Mouse (Mus musculus) intestine, embryonic 14.5 days (tissue): Measurements from ENCODE around the gene Rin3. TPM values are rescaled to one million over a fixed set of nuclear protein-coding genes. Genes with fewer than 3 reads are reported as not detected.

ENCODE experiments used
- ATAC-seq: fragments of 200-750 bp; cut with Nextera tagmentation; replicated peaks from 2 replicates; pipeline ENCODE4 v1.8.0; 2017; ENCODE audit warnings: low read depth, moderate number of reproducible peaks, moderate TSS enrichment, moderate library complexity; ENCODE audit not compliant: low FRiP score, low TSS enrichment
- DNase-seq: peaks from one replicate; pipeline ENCODE4 v3.0.0-alpha.2; 2018; ENCODE audit warnings: low spot score
- H3K27ac ChIP-seq: fragments of 300-500 bp; sonication (generic); 2 replicates; pipeline ENCODE4 v1.5.1; 2014; ENCODE audit warnings: low read depth, mild to moderate bottlenecking, control low read depth
- H3K27me3 ChIP-seq: fragments of 300-500 bp; sonication (generic); replicated peaks from 2 replicates; pipeline ENCODE4 v1.6.1; 2014; ENCODE audit warnings: low read length, control low read depth; ENCODE audit not compliant: control insufficient read depth, insufficient read depth
- H3K36me3 ChIP-seq: fragments of 300-500 bp; sonication (generic); 2 replicates; pipeline ENCODE4 v1.6.1; 2014; ENCODE audit warnings: low read length, control low read depth; ENCODE audit not compliant: control insufficient read depth, insufficient read depth
- H3K4me1 ChIP-seq: fragments of 300-500 bp; sonication (generic); replicated peaks from 2 replicates; pipeline ENCODE4 v1.6.1; 2014; ENCODE audit warnings: low read length, control low read depth, mixed read lengths; ENCODE audit not compliant: control insufficient read depth, insufficient read depth
- H3K4me2 ChIP-seq: fragments of 300-500 bp; sonication (generic); 2 replicates; pipeline ENCODE4 v1.6.1; 2014; ENCODE audit warnings: low read length
- H3K4me3 ChIP-seq: fragments of 300-500 bp; sonication (generic); 2 replicates; pipeline ENCODE4 v1.5.1; 2014; ENCODE audit warnings: low read depth, low read length, control low read depth, mixed read lengths
- H3K9ac ChIP-seq: fragments of 300-500 bp; sonication (generic); 2 replicates; pipeline ENCODE4 v1.6.1; 2014; ENCODE audit warnings: mild to moderate bottlenecking, low read length
- H3K9me3 ChIP-seq: fragments of 300-500 bp; sonication (generic); 2 replicates; pipeline ENCODE4 v1.6.1; 2016; ENCODE audit warnings: low read length, control low read depth; ENCODE audit not compliant: control insufficient read depth
- WGBS: fragments of 180-500 bp; shearing (Covaris S2); extraction: QIAGEN DNeasy Blood & Tissue Kit; methylation state at CpG from one replicate; pipeline ENCODE4 v1.1.7; 2014; 5-methylcytosine and 5-hydroxymethylcytosine counted together
- polyA plus RNA-seq: library from polyadenylated mRNA; unstranded; fragments of >200 nt; fragmentation: Nextera tagmentation; extraction: Ambion mirVana; gene quantifications from 2 replicates; pipeline ENCODE4 v1.2.1, GENCODE M21; 2014

Rin3 gene
- polyA plus RNA-seq, 1 experiment from 2014 or later: 13.4 TPM

DNA sequence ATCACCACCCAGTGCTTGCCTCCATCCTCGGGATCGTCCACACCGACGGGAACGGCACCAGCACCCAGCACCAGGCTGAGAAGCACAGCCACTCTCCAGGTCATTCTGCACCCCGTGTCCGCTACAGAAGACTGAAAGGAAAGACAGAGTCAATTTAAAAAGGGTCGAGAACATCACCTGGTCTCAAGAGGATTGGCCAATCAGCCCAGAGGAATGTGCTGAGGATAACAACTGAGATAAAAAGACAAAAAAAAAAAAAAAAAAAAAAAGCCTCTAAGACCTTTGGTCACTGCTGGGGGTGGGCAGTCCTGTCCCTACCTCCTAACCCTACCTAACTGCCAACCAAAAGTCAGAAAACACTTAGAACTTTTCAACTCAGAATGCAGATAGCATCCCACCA is 140.8 kb downstream of the Rin3 start:
- 91% methylated on average over 8 of the region's 8 CpGs for WGBS
- no peak for ATAC-seq
- Histone ChIP-seq H3K9ac (no peak overlapping the region), H3K27me3 (no peaks in the 10 kb centered on the region), H3K4me3 (no peak overlapping the region), H3K9me3 (no peaks in the 10 kb centered on the region), H3K4me2 (no peak overlapping the region), H3K4me1 (no peaks in the 10 kb centered on the region), H3K36me3 (0 out of 2 replicates have a peak, but pooled peaks cover 4% of the 10 kb centered on the region), H3K27ac (no peak overlapping the region)
- no peak for DNase-seq

GRCm38 (mm10) chr12:102424456-102424855 is 141.6 kb downstream of the Rin3 start:
- no peaks in the 10 kb centered on the region for H3K4me1 ChIP-seq
- ATAC-seq: no peak

DNA sequence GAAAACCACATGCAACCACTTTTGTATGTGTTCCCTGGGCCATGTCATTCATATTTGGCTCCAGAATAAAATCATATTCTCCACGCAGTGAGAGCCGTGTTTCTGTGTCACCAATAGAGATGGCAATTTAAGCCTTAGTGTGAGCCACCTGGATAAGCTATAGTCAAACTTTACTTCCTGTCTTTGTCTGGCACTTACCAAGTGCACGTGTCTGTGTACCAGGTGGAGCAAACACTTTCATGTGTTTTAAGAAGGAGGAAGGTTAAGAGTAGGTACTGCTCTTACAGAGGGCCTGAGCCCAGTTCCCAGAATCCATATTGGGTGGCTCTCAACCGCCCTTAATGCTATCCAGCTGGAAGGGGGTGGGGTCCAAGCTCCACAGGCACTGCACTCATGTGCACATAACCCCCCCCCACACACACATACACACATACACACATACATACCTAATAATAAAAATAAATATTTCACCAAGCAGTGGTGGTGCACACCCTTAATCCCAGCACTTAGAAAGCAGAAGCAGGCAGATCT is 142.3 kb downstream of the Rin3 start:
- Histone ChIP-seq H3K9ac (no peak overlapping the region), H3K4me3 (no peak overlapping the region), H3K36me3 (0 out of 2 replicates have a peak, but pooled peaks cover 4% of the 10 kb centered on the region), H3K4me2 (no peak overlapping the region), H3K9me3 (no peaks in the 10 kb centered on the region), H3K27me3 (no peaks in the 10 kb centered on the region), H3K27ac (no peak overlapping the region), H3K4me1 (no peaks in the 10 kb centered on the region)
- ATAC-seq (no peak), DNase-seq (no peak)
- 80% methylated on average over 4 of the region's 4 CpGs for WGBS

More at GRCm38 (mm10) chr12:102424456-102424855, 141.6 kb downstream of the Rin3 start:
- Histone ChIP-seq H3K36me3 (0 out of 2 replicates have a peak, but pooled peaks cover 4% of the 10 kb centered on the region), H3K27ac (no peak overlapping the region), H3K4me2 (no peak overlapping the region), H3K9me3 (no peaks in the 10 kb centered on the region), H3K4me3 (no peak overlapping the region), H3K27me3 (no peaks in the 10 kb centered on the region), H3K9ac (no peak overlapping the region)
- whole genome bisulfite sequencing: 46% methylated on average over 2 of the region's 2 CpGs
- no peak for DNase-seq

DNA sequence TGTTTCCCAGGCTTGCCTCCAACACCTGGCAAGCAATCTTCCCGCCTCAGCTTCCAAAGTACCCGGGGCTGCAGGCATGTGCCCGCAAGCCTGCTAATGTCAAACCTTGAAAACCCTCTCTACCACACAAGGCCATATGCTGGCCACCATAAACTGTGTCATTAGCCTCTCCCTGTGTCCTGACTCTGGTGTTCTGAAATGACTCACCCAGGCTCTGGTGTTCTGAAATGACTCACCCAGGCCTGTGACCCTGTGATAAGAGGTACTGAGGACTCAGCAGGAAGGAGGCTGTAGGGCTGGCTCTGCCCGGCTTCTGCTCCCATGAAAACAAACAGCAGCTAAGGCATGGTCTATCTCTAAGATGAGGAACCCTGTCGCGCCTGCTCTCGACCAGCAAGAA is 143.4 kb downstream of the Rin3 start:
- 94% methylated on average over 7 of the region's 7 CpGs for WGBS

GRCm38 (mm10) chr12:102429656-102430055 is 146.8 kb downstream of the Rin3 start:
- no peaks in the 10 kb centered on the region for H3K27me3 ChIP-seq
- H3K9me3 ChIP-seq: no peaks in the 10 kb centered on the region
- no peaks in the 10 kb centered on the region for H3K4me1 ChIP-seq
- H3K9ac ChIP-seq: no peak overlapping the region
- H3K36me3 ChIP-seq: no peaks in the 10 kb centered on the region
- DNase-seq (no peak), ATAC-seq (no peak)
- H3K4me3 ChIP-seq: no peak overlapping the region
- no peak overlapping the region for H3K4me2 ChIP-seq
- no peak overlapping the region for H3K27ac ChIP-seq
- 87% methylated on average over 5 of the region's 5 CpGs for WGBS

More for the DNA sequence above, 143.4 kb downstream of the Rin3 start:
- H3K9ac ChIP-seq: no peak overlapping the region
- H3K36me3 ChIP-seq: 0 out of 2 replicates have a peak, but pooled peaks cover 4% of the 10 kb centered on the region
- H3K27ac ChIP-seq: no peak overlapping the region
- H3K4me2 ChIP-seq: no peak overlapping the region
- DNase-seq: no peak
- no peaks in the 10 kb centered on the region for H3K27me3 ChIP-seq
- H3K4me3 ChIP-seq: no peak overlapping the region
- ATAC-seq: no peak
- H3K9me3 ChIP-seq: no peaks in the 10 kb centered on the region
- no peaks in the 10 kb centered on the region for H3K4me1 ChIP-seq

- Histone ChIP-seq H3K9ac (no peak overlapping the region), H3K9me3 (no peaks in the 10 kb centered on the region), H3K27me3 (no peaks in the 10 kb centered on the region), H3K36me3 (no peaks in the 10 kb centered on the region), H3K4me1 (no peaks in the 10 kb centered on the region), H3K4me2 (no peak overlapping the region), H3K27ac (no peak overlapping the region), H3K4me3 (no peak overlapping the region)
- DNase-seq: no peak
- ATAC-seq: no peak
- 75% methylated on average over 4 of the region's 4 CpGs for WGBS
These were observed 147.4 kb downstream of the Rin3 start for GRCm38 (mm10) chr12:102430228-102430627.

GRCm38 (mm10) chr12:102432238-102432637 is 149.4 kb downstream of the Rin3 start:
- Histone ChIP-seq H3K27me3 (no peaks in the 10 kb centered on the region), H3K4me2 (no peak overlapping the region), H3K4me1 (no peaks in the 10 kb centered on the region), H3K36me3 (no peaks in the 10 kb centered on the region), H3K27ac (no peak overlapping the region), H3K9me3 (no peaks in the 10 kb centered on the region), H3K9ac (no peak overlapping the region), H3K4me3 (no peak overlapping the region)
- 76% methylated on average over 12 of the region's 12 CpGs for WGBS
- DNase-seq: no peak
- ATAC-seq: no peak

DNA sequence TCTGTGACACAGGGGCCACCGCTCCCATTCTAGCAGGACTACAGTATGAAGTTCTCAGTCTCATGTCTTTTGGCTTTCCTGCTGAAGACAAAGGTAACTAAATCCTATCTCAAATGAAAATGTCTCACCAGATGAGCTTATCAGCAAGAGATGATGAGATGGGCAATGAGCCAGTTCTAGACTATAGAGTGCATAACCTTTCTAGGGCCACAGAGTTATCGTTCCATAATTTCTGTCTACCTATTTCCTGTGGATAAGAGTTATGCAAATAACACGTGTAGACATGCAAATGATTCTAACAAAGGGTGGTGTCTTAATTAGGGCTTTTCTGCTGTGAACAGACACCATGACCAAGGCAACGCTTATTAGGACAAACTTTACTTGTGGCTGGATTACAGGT is 151.3 kb downstream of the Rin3 start:
- ATAC-seq: no peak
- Histone ChIP-seq H3K4me1 (peaks cover 10% of the 10 kb centered on the region), H3K36me3 (no peaks in the 10 kb centered on the region), H3K27ac (no peak overlapping the region), H3K27me3 (no peaks in the 10 kb centered on the region), H3K4me3 (no peak overlapping the region), H3K4me2 (no peak overlapping the region), H3K9me3 (no peaks in the 10 kb centered on the region), H3K9ac (no peak overlapping the region)
- no peak for DNase-seq
- 86% methylated on average over 4 of the region's 4 CpGs for WGBS

GRCm38 (mm10) chr12:102436939-102437526 is 154.2 kb downstream of the Rin3 start:
- WGBS: 72% methylated on average over 10 of the region's 10 CpGs
- Histone ChIP-seq H3K36me3 (no peaks in the 10 kb centered on the region), H3K4me2 (no peak overlapping the region), H3K4me1 (peaks cover 10% of the 10 kb centered on the region), H3K9ac (no peak overlapping the region), H3K9me3 (no peaks in the 10 kb centered on the region), H3K4me3 (no peak overlapping the region), H3K27me3 (no peaks in the 10 kb centered on the region), H3K27ac (no peak overlapping the region)
- no peak for DNase-seq
- ATAC-seq: no peak
